10 mouse cellular contexts compared by ENCODE assay signal in genomic region chr6:52852404-52853107, GRCm38 (mm10).
DNase-seq lines count a peak whose midpoint lies in the region; ATAC-seq lines count a peak whose summit lies in the region.
"Had no signal": no experiment of that assay in that cellular context is flagged by ENCODE, and none has a peak within 500 bp of the region (broad histone marks: within the 10 kb centered on the region; RNA-seq: fewer than 3 reads in every experiment).

No protein-coding gene starts in this region.

- DNase-seq in midbrain, embryonic 14.5 days, result peak; percentile 44
- DNase-seq in kidney, postnatal 36 days, result no peak
- no peak for DNase-seq in frontal cortex, postnatal 36 days (ENCODE audit: low spot score in 2 of 2)
- DNase-seq in right cerebral cortex, adult 2 months (ENCODE audit: low spot score in 2 of 2), result no peak
- DNase-seq: adrenal gland, postnatal 36 days; cerebellum, postnatal 14 days had no signal

- 0 out of 2 replicates have a peak, but pooled peaks cover 3% of the 10 kb centered on the region for H3K4me1 ChIP-seq in intestine, embryonic 15.5 days (replicated peaks)
- 0 out of 2 replicates have a peak, but pooled peaks cover 3% of the 10 kb centered on the region for H3K4me1 ChIP-seq in intestine, embryonic 16.5 days (ENCODE audit: control insufficient read depth, insufficient read depth, low read length)
- H3K4me1 ChIP-seq in embryonic facial prominence, embryonic 12.5 days, result peaks cover 32% of the 10 kb centered on the region
- H3K4me1 ChIP-seq in hindbrain, embryonic 12.5 days, result peaks cover 43% of the 10 kb centered on the region
- peaks cover 36% of the 10 kb centered on the region for H3K4me1 ChIP-seq in midbrain, embryonic 14.5 days (ENCODE audit: control insufficient read depth, insufficient read depth, low read length)

- no peak for ATAC-seq in intestine, embryonic 15.5 days
- no peak for ATAC-seq in intestine, embryonic 16.5 days
- ATAC-seq in embryonic facial prominence, embryonic 12.5 days (ENCODE audit: insufficient number of reproducible peaks, insufficient read depth, low FRiP score, low TSS enrichment), result peak; percentile 77; the same call in 1 of the 2 replicates
- ATAC-seq in hindbrain, embryonic 12.5 days (ENCODE audit: low FRiP score), result no peak
- no peak for ATAC-seq in midbrain, embryonic 14.5 days (ENCODE audit: low FRiP score, low TSS enrichment)

- no peak overlapping the region for H3K4me2 ChIP-seq in intestine, embryonic 15.5 days (replicated peaks)
- H3K4me2 ChIP-seq in intestine, embryonic 16.5 days (ENCODE audit: low read depth, low read length), result no peak overlapping the region
- H3K4me2 ChIP-seq in embryonic facial prominence, embryonic 12.5 days (replicated peaks), result no peak overlapping the region
- H3K4me2 ChIP-seq in hindbrain, embryonic 12.5 days (replicated peaks), result no peak overlapping the region
- no peak overlapping the region for H3K4me2 ChIP-seq in midbrain, embryonic 14.5 days (ENCODE audit: low read length)

- no peak overlapping the region for H3K9ac ChIP-seq in intestine, embryonic 15.5 days
- H3K9ac ChIP-seq in intestine, embryonic 16.5 days (ENCODE audit: low read depth, low read length), result no peak overlapping the region
- no peak overlapping the region for H3K9ac ChIP-seq in embryonic facial prominence, embryonic 12.5 days
- no peak overlapping the region for H3K9ac ChIP-seq in hindbrain, embryonic 12.5 days
- no peak overlapping the region for H3K9ac ChIP-seq in midbrain, embryonic 14.5 days (replicated peaks; ENCODE audit: low read length)

- H3K36me3 ChIP-seq in intestine, embryonic 15.5 days, result no peaks in the 10 kb centered on the region
- no peaks in the 10 kb centered on the region for H3K36me3 ChIP-seq in intestine, embryonic 16.5 days (ENCODE audit: control insufficient read depth, insufficient read depth, low read length)
- no peaks in the 10 kb centered on the region for H3K36me3 ChIP-seq in embryonic facial prominence, embryonic 12.5 days
- H3K36me3 ChIP-seq in hindbrain, embryonic 12.5 days, result no peaks in the 10 kb centered on the region
- no peaks in the 10 kb centered on the region for H3K36me3 ChIP-seq in midbrain, embryonic 14.5 days (ENCODE audit: control insufficient read depth, insufficient read depth, low read length)

- H3K27me3 ChIP-seq in intestine, embryonic 15.5 days (replicated peaks), result no peaks in the 10 kb centered on the region
- H3K27me3 ChIP-seq in intestine, embryonic 16.5 days (replicated peaks; ENCODE audit: control insufficient read depth, insufficient read depth, low read length), result no peaks in the 10 kb centered on the region
- H3K27me3 ChIP-seq in embryonic facial prominence, embryonic 12.5 days, result no peaks in the 10 kb centered on the region
- H3K27me3 ChIP-seq in hindbrain, embryonic 12.5 days, result no peaks in the 10 kb centered on the region
- H3K27me3 ChIP-seq in midbrain, embryonic 14.5 days (ENCODE audit: control insufficient read depth, insufficient read depth, low read length), result no peaks in the 10 kb centered on the region

- H3K27ac ChIP-seq in intestine, embryonic 15.5 days, result peak overlapping the region; percentile 4; the same call in 1 of the 2 replicates
- H3K27ac ChIP-seq in intestine, embryonic 16.5 days (ENCODE audit: low read length), result no peak overlapping the region
- H3K27ac ChIP-seq in embryonic facial prominence, embryonic 12.5 days, result peak overlapping the region; percentile 71
- peak overlapping the region; percentile 72 for H3K27ac ChIP-seq in hindbrain, embryonic 12.5 days
- peak overlapping the region; percentile 38; the same call in 1 of the 2 replicates for H3K27ac ChIP-seq in midbrain, embryonic 14.5 days (replicated peaks; ENCODE audit: low read depth, low read length)

- 50% methylated on average over 8 of the region's 8 CpGs for WGBS in intestine, embryonic 15.5 days
- WGBS in intestine, embryonic 16.5 days, result 50% methylated on average over 8 of the region's 8 CpGs
- WGBS in embryonic facial prominence, embryonic 12.5 days, result 31% methylated on average over 8 of the region's 8 CpGs
- WGBS in hindbrain, embryonic 12.5 days, result 29% methylated on average over 8 of the region's 8 CpGs
- WGBS in midbrain, embryonic 14.5 days, result 31% methylated on average over 8 of the region's 8 CpGs

- no peak overlapping the region for H3K4me3 ChIP-seq in intestine, embryonic 15.5 days (replicated peaks)
- H3K4me3 ChIP-seq in intestine, embryonic 16.5 days (ENCODE audit: low read length), result no peak overlapping the region
- H3K4me3 ChIP-seq in embryonic facial prominence, embryonic 12.5 days, result no peak overlapping the region
- no peak overlapping the region for H3K4me3 ChIP-seq in hindbrain, embryonic 12.5 days
- H3K4me3 ChIP-seq in midbrain, embryonic 14.5 days (replicated peaks; ENCODE audit: low read depth, low read length), result no peak overlapping the region

- no peaks in the 10 kb centered on the region for H3K9me3 ChIP-seq in intestine, embryonic 15.5 days
- H3K9me3 ChIP-seq in intestine, embryonic 16.5 days (ENCODE audit: control insufficient read depth, low read length), result no peaks in the 10 kb centered on the region
- H3K9me3 ChIP-seq in embryonic facial prominence, embryonic 12.5 days, result no peaks in the 10 kb centered on the region
- no peaks in the 10 kb centered on the region for H3K9me3 ChIP-seq in hindbrain, embryonic 12.5 days (replicated peaks)
- no peaks in the 10 kb centered on the region for H3K9me3 ChIP-seq in midbrain, embryonic 14.5 days (ENCODE audit: control insufficient read depth, low read length)
